Mouse (Mus musculus) intestine, postnatal 0 days (tissue): ENCODE data around the gene Tapt1. TPM values are rescaled to one million over a fixed set of nuclear protein-coding genes. Genes with fewer than 3 reads are reported as not detected.

Source experiments
- ATAC-seq: fragments of 200-750 bp; cut with Nextera tagmentation; 2 replicates; pipeline ENCODE4 v1.8.0; 2017; ENCODE audit warnings: mild to moderate bottlenecking, moderate TSS enrichment, moderate library complexity
- H3K27ac ChIP-seq: fragments of 300-500 bp; sonication (generic); 2 replicates; pipeline ENCODE4 v1.5.1; 2014; ENCODE audit warnings: mild to moderate bottlenecking, low read depth, low read length, moderate library complexity
- H3K27me3 ChIP-seq: fragments of 300-500 bp; sonication (generic); replicated peaks from 2 replicates; pipeline ENCODE4 v1.6.1; 2014; ENCODE audit warnings: low read length, mixed read lengths; ENCODE audit not compliant: control insufficient read depth, insufficient read depth
- H3K36me3 ChIP-seq: fragments of 300-500 bp; sonication (generic); 2 replicates; pipeline ENCODE4 v1.6.1; 2014; ENCODE audit warnings: mild to moderate bottlenecking, moderate library complexity; ENCODE audit not compliant: control insufficient read depth, insufficient read depth
- H3K4me1 ChIP-seq: fragments of 300-500 bp; sonication (generic); replicated peaks from 2 replicates; pipeline ENCODE4 v1.6.1; 2014; ENCODE audit warnings: antibody characterized with exemption, low read length, mixed read lengths; ENCODE audit not compliant: control insufficient read depth, insufficient read depth
- H3K4me2 ChIP-seq: fragments of 300-500 bp; sonication (generic); replicated peaks from 2 replicates; pipeline ENCODE4 v1.6.1; 2014; ENCODE audit warnings: low read depth, mild to moderate bottlenecking, moderate library complexity
- H3K4me3 ChIP-seq: fragments of 300-500 bp; sonication (generic); 2 replicates; pipeline ENCODE4 v1.5.1; 2014; ENCODE audit warnings: low read depth, low read length
- H3K9ac ChIP-seq: fragments of 300-500 bp; sonication (generic); 2 replicates; pipeline ENCODE4 v1.6.1; 2014; ENCODE audit warnings: mild to moderate bottlenecking, low read depth, low read length
- H3K9me3 ChIP-seq: fragments of 300-500 bp; sonication (generic); 2 replicates; pipeline ENCODE4 v1.6.1; 2016; ENCODE audit warnings: mixed run types; ENCODE audit not compliant: control insufficient read depth
- CTCF ChIP-seq: sonication (generic); IDR thresholded peaks from 2 replicates; pipeline ENCODE4 v1.5.1; 2016; ENCODE audit warnings: low read depth, mild to moderate bottlenecking, control low read depth, antibody characterized with exemption, moderate library complexity
- WGBS: fragments of 180-500 bp; shearing (Covaris S2); extraction: QIAGEN DNeasy Blood & Tissue Kit; methylation state at CpG from one replicate; pipeline ENCODE4 v1.1.7; 2014; 5-methylcytosine and 5-hydroxymethylcytosine counted together
- polyA plus RNA-seq: library from polyadenylated mRNA; unstranded; fragments of >200 nt; fragmentation: Nextera tagmentation; extraction: Ambion mirVana; gene quantifications from 2 replicates; pipeline ENCODE4 v1.2.1, GENCODE M21; 2015

Gene Tapt1
- polyA plus RNA-seq, 1 experiment from 2014 or later: 14.1 TPM

DNA sequence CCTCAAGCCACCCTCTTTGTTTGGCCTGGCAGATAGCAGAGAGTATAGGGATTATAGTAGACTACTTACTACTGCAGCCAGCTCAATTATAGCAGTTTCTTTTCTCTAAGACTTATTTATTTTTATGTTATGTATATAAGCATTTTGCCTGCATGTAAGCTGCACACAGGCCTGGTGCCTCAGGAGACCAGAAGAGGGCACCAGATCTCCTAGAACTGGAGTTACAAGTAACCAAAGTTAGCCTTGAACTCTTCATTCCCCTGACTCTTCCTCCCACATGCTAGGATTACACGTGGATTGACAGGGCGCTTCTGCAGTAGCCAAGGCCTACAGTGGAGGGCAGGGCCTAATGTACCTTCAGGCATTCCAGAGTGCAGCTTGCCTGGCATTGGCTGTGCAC is 60.6 kb downstream of the Tapt1 start:
- peak; percentile 69 for TF ChIP-seq CTCF
- Histone ChIP-seq H3K9ac (no peak overlapping the region), H3K9me3 (no peaks in the 10 kb centered on the region), H3K36me3 (no peaks in the 10 kb centered on the region), H3K4me3 (no peak overlapping the region), H3K27me3 (no peaks in the 10 kb centered on the region), H3K4me2 (no peak overlapping the region), H3K4me1 (no peaks in the 10 kb centered on the region), H3K27ac (no peak overlapping the region)
- ATAC-seq: no peak
- 45% methylated on average over 2 of the region's 2 CpGs for WGBS

DNA sequence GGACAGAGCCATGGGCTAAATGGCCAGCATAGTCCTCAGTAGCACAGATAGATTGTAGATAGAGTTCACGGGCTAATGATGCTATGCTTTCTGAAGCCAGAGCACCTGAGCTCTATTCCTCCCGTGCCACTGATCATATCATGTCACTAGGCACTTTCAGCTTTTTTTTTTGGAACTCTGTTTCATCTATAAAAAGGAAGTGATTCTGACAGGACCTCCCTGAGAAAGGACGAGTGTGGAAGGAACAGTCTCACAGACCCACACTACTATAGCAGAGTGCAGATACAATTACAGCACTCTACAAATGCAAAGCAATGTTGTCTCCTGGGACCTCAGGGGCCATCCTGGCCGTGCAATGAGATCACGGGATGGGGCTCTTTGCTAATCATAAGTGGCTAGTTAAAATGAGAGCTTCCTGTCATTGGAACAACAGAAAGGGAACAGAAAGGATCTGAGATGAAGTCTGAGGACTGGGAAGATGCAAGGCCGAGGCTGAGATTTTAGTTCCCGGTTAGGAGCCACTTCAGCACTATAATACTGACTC is 62.1 kb downstream of the Tapt1 start:
- H3K4me2 ChIP-seq: no peak overlapping the region
- H3K4me3 ChIP-seq: no peak overlapping the region
- no peak for TF ChIP-seq CTCF
- no peaks in the 10 kb centered on the region for H3K9me3 ChIP-seq
- H3K9ac ChIP-seq: no peak overlapping the region
- no peaks in the 10 kb centered on the region for H3K36me3 ChIP-seq
- ATAC-seq: no peak
- no peaks in the 10 kb centered on the region for H3K4me1 ChIP-seq
- H3K27ac ChIP-seq: no peak overlapping the region
- whole genome bisulfite sequencing: 56% methylated on average over 7 of the region's 7 CpGs
- H3K27me3 ChIP-seq: no peaks in the 10 kb centered on the region

DNA sequence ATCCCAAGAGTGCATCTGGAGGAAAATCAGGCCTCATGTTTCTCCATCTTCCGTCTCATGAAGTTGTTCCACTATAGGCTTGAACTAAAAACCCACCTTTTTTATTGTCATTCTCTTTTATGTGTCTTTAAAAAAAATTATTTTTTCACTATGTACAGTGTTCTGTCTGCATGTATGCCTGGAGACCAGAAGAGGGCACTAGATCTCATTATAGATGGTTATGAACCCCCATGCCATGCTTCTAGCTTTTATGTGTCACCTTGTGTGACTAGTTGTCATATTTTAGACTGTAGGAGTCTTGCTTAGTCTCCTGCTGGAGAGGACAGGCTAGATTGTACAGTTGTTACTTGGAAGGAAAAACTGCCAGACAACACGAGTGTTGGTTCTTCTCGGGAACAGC is 63.1 kb downstream of the Tapt1 start:
- no peak overlapping the region for H3K9ac ChIP-seq
- ATAC-seq: no peak
- 91% methylated on average over 3 of the region's 3 CpGs for WGBS
- no peaks in the 10 kb centered on the region for H3K27me3 ChIP-seq
- no peaks in the 10 kb centered on the region for H3K36me3 ChIP-seq
- TF ChIP-seq CTCF: peak; percentile 35
- no peaks in the 10 kb centered on the region for H3K9me3 ChIP-seq
- H3K27ac ChIP-seq: no peak overlapping the region
- H3K4me2 ChIP-seq: no peak overlapping the region
- peaks cover 3% of the 10 kb centered on the region for H3K4me1 ChIP-seq
- H3K4me3 ChIP-seq: no peak overlapping the region

DNA sequence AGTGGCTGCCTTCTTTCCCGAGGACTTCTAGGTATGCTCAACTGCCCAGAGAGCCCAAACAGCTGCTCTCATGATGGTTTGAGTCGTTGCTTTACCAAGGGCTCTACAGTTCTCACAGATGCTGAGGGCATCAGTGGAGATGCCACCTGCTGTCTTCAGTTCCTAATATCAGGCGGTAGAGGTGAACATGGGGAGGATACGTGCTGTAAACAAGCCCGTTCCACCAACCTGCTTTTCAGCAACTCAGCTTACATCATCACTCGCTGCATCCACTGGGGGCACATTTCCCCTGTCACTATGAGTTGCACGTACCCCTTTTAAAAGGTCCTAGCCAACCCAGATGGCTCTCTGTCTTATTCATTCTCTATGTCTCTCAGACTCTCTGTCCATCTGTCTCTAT is 63.6 kb downstream of the Tapt1 start:
- no peak overlapping the region for H3K4me2 ChIP-seq
- TF ChIP-seq CTCF: no peak
- 85% methylated on average over 7 of the region's 7 CpGs for WGBS
- peaks cover 3% of the 10 kb centered on the region for H3K4me1 ChIP-seq
- H3K27me3 ChIP-seq: no peaks in the 10 kb centered on the region
- no peak for ATAC-seq
- no peak overlapping the region for H3K27ac ChIP-seq
- no peaks in the 10 kb centered on the region for H3K36me3 ChIP-seq
- H3K9ac ChIP-seq: no peak overlapping the region
- H3K4me3 ChIP-seq: no peak overlapping the region
- no peaks in the 10 kb centered on the region for H3K9me3 ChIP-seq

DNA sequence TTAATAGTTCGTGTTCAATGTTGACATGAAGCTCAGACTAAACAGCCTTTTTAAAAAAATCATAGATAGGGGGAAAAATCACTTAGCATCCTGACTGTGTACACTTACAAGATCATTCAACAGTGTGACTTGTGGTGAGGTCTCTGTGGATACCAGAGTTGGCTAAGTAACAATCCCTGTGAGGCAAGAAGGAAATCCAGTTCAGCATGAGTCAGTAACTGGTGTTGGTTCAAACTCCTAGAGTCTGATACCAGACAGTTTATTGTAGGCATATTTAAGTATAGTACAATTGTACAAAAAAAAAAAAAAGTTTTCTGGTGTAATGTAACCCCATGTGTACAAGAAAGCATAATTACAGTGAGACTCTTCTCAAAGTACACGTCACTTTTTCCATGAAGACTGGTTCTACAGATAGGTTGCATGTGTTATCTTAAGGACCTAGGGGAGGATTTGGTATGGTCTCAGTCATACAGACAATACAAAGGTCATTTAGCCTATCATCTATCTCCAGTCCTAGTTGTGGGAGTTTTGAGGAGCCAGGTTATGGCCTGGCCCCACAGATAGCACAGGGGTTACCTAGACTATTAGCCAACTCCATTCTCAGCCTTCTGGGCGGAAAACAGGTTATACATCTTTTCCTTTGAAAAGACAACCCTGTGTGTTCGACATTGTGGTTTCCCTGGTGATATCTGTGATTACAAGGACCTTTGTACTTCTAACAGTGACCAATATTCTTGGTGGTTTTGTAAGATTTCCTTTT is 66.6 kb downstream of the Tapt1 start:
- Histone ChIP-seq H3K4me1 (peaks cover 9% of the 10 kb centered on the region), H3K4me3 (no peak overlapping the region), H3K4me2 (no peak overlapping the region), H3K9me3 (no peaks in the 10 kb centered on the region), H3K36me3 (no peaks in the 10 kb centered on the region), H3K27me3 (no peaks in the 10 kb centered on the region), H3K9ac (no peak overlapping the region), H3K27ac (no peak overlapping the region; the same call in 1 of the 2 replicates)
- whole genome bisulfite sequencing: 34% methylated on average over 4 of the region's 4 CpGs
- peak; percentile 88 for ATAC-seq
- TF ChIP-seq CTCF: no peak

DNA sequence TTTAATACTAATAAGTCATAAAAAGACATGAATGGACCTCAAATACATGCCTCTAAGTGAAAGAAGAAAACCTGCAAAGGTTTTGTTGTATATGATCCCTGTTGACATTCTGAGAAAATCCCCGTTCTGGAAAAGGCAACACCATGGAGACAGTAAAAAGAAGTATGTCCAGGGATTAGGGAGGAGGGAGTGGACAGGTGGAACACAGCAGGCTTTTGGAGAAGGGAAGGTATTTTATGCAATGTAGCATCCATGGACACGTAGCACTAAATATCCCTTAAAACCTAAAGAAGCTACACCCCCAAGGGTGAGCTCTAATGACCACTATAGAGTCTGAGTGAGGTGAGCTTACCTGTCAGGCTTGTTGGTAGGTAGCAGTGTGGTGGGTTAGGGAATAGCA is 67.2 kb downstream of the Tapt1 start:
- TF ChIP-seq CTCF: no peak
- Histone ChIP-seq H3K4me2 (no peak overlapping the region), H3K27me3 (no peaks in the 10 kb centered on the region), H3K9me3 (no peaks in the 10 kb centered on the region), H3K27ac (no peak overlapping the region), H3K9ac (no peak overlapping the region), H3K4me3 (no peak overlapping the region), H3K4me1 (peaks cover 9% of the 10 kb centered on the region), H3K36me3 (no peaks in the 10 kb centered on the region)
- ATAC-seq: no peak
- 92% methylated on average over 2 of the region's 2 CpGs for WGBS
